Mouse (Mus musculus) cerebellum, adult 9-11 months (tissue): ENCODE results near the gene Vezf1.
"Not testable (repeated sequence)": the region's sequence is repeated elsewhere in the genome, so short reads cannot be mapped to it uniquely, and the experiment has no call there.

Source experiments
- DNase-seq: peaks from one replicate; pipeline ENCODE4 v3.0.0; 2022

Vezf1 gene

GRCm38 (mm10) chr11:88067586-88068410 is at the start of gene Vezf1:
TSS of gene Vezf1 (plus strand) at chr11:88068279.
- DNase-seq = peak; percentile 81

GRCm38 (mm10) chr11:88023933-88024332 is 44.1 kb upstream of the Vezf1 start:
- DNase-seq = no peak

GRCm38 (mm10) chr11:88027391-88028035 is 40.6 kb upstream of the Vezf1 start:
- DNase-seq = no peak

- DNase-seq = no peak
Observed at GRCm38 (mm10) chr11:88028193-88028684, 39.8 kb upstream of the Vezf1 start.

GRCm38 (mm10) chr11:88030219-88030618 is 37.9 kb upstream of the Vezf1 start:
- DNase-seq = no peak

- DNase-seq = no peak
Observed at GRCm38 (mm10) chr11:88030836-88031235, 37.2 kb upstream of the Vezf1 start.

- no peak for DNase-seq
Observed at GRCm38 (mm10) chr11:88031753-88032152, 36.3 kb upstream of the Vezf1 start.

- DNase-seq = no peak
Observed at GRCm38 (mm10) chr11:88035970-88036369, 32.1 kb upstream of the Vezf1 start.

- peak; percentile 25 for DNase-seq
Observed at GRCm38 (mm10) chr11:88036761-88037251, 31.3 kb upstream of the Vezf1 start.

- no peak for DNase-seq
Observed at GRCm38 (mm10) chr11:88037386-88037785, 30.7 kb upstream of the Vezf1 start.

- no peak for DNase-seq
Observed at GRCm38 (mm10) chr11:88039066-88039465, 29.0 kb upstream of the Vezf1 start.

GRCm38 (mm10) chr11:88044314-88044713 is 23.8 kb upstream of the Vezf1 start:
- DNase-seq = no peak

GRCm38 (mm10) chr11:88045159-88045558 is 22.9 kb upstream of the Vezf1 start:
- not testable (repeated sequence) for DNase-seq

GRCm38 (mm10) chr11:88045878-88046277 is 22.2 kb upstream of the Vezf1 start:
- DNase-seq = no peak

GRCm38 (mm10) chr11:88046323-88046937 is 21.6 kb upstream of the Vezf1 start:
- peak; percentile 57 for DNase-seq

- peak; percentile 98 for DNase-seq
Observed at GRCm38 (mm10) chr11:88046944-88047794, 20.9 kb upstream of the Vezf1 start, which contains the start of gene Srsf1. TSS of gene Srsf1 (plus strand) at chr11:88047373.

- peak; percentile 79 for DNase-seq
Observed at GRCm38 (mm10) chr11:88047871-88048531, 20.1 kb upstream of the Vezf1 start.

- DNase-seq = peak; percentile 32
Observed at GRCm38 (mm10) chr11:88048961-88049670, 19.0 kb upstream of the Vezf1 start.

GRCm38 (mm10) chr11:88049732-88050131 is 18.3 kb upstream of the Vezf1 start:
- no peak for DNase-seq

- DNase-seq = no peak
Observed at GRCm38 (mm10) chr11:88052638-88053037, 15.4 kb upstream of the Vezf1 start.

- DNase-seq = no peak
Observed at GRCm38 (mm10) chr11:88053821-88054220, 14.3 kb upstream of the Vezf1 start.
